Mouse (Mus musculus): ENCODE data around the gene Gm9045. TPM values are rescaled to one million over a fixed set of nuclear protein-coding genes. Genes with fewer than 3 reads are reported as not detected.

Gene Gm9045
- polyA plus RNA-seq (2014; fragmentation: Illumina TruSeq; extraction: RNeasy Lipid Tissue Mini Kit (QIAGEN cat#74804)): not detected

GRCm38 (mm10) chr10:118337731-118338130 is at the start of gene Gm9045:
Gene Gm9045 (minus strand): TSS chr10:118337831.

DNA sequence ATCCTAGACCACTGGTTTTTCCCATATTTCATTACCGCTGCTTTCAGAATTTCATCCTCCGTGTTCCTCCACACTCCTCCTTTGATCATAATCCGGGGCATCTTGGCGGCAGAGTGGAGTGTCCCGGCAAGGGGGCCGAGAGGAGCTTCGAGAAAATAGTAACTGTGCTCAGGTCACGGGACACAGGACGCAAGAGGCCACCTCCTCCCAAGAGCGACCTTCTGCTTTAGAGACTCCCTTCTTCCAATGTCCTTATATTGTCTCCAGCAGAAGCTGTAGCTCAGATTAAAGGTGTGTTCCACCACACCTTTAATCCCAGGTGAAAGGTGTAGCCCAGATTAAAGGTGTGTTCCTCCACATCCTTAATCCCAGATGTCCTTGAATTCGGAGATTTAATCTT is 16.4 kb upstream of the Gm9045 start, which contains the start of gene Gm9049:
Gene Gm9049 (minus strand): TSS at position 101 of the 400 bp plus-strand sequence.

GRCm38 (mm10) chr10:118348579-118348978 is 10.9 kb upstream of the Gm9045 start, which contains the start of gene Gm9048:
Gene Gm9048 (minus strand): TSS chr10:118348679.

GRCm38 (mm10) chr10:118343155-118343554 is 5.5 kb upstream of the Gm9045 start, which contains the start of gene Gm9046:
Gene Gm9046 (minus strand): TSS chr10:118343255.

DNA sequence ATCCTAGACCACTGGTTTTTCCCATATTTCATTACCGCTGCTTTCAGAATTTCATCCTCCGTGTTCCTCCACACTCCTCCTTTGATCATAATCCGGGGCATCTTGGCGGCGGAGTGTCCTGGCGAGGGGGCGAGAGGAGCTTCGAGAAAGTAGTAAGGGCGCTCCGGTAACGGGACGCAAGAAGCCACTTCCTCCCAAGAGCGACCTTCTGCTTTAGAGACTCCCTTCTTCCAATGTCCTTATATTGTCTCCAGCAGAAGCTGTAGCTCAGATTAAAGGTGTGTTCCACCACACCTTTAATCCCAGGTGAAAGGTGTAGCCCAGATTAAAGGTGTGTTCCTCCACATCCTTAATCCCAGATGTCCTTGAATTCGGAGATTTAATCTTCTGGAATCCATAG is 5.3 kb downstream of the Gm9045 start, which contains the start of gene Gm9044:
Gene Gm9044 (minus strand): TSS at position 101 of the 400 bp plus-strand sequence.

GRCm38 (mm10) chr10:118326869-118327268 is 10.8 kb downstream of the Gm9045 start, which contains the start of gene Gm9040:
Gene Gm9040 (minus strand): TSS chr10:118326969.

GRCm38 (mm10) chr10:118294938-118295337 is 42.7 kb downstream of the Gm9045 start, which contains the start of gene Iltifb:
Gene Iltifb (minus strand): TSS chr10:118295038.

Other genes with a start within 250 kb of the Gm9045 start
- gene Mdm1, start 196.0 kb downstream of the Gm9045 start, polyA plus RNA-seq (2014; fragmentation: Illumina TruSeq; extraction: RNeasy Lipid Tissue Mini Kit (QIAGEN cat#74804)): 11.6 TPM
- gene Il22, start 132.9 kb downstream of the Gm9045 start, polyA plus RNA-seq (2014; fragmentation: Illumina TruSeq; extraction: RNeasy Lipid Tissue Mini Kit (QIAGEN cat#74804)): not detected
- gene Gm32717, start 97.1 kb downstream of the Gm9045 start, polyA plus RNA-seq (2014; fragmentation: Illumina TruSeq; extraction: RNeasy Lipid Tissue Mini Kit (QIAGEN cat#74804)): not detected
- gene Gm32802, start 79.1 kb downstream of the Gm9045 start, polyA plus RNA-seq (2014; fragmentation: Illumina TruSeq; extraction: RNeasy Lipid Tissue Mini Kit (QIAGEN cat#74804)): not detected
- gene Iltifb, start 42.8 kb downstream of the Gm9045 start, polyA plus RNA-seq (2014; fragmentation: Illumina TruSeq; extraction: RNeasy Lipid Tissue Mini Kit (QIAGEN cat#74804)): not detected
- not detected for gene Gm9040, start 10.9 kb downstream of the Gm9045 start, polyA plus RNA-seq (2014; fragmentation: Illumina TruSeq; extraction: RNeasy Lipid Tissue Mini Kit (QIAGEN cat#74804))
- gene Gm9044, start 5.4 kb downstream of the Gm9045 start, polyA plus RNA-seq (2014; fragmentation: Illumina TruSeq; extraction: RNeasy Lipid Tissue Mini Kit (QIAGEN cat#74804)): not detected
- gene Gm9046, start 5.4 kb upstream of the Gm9045 start, polyA plus RNA-seq (2014; fragmentation: Illumina TruSeq; extraction: RNeasy Lipid Tissue Mini Kit (QIAGEN cat#74804)): not detected
- not detected for gene Gm9048, start 10.8 kb upstream of the Gm9045 start, polyA plus RNA-seq (2014; fragmentation: Illumina TruSeq; extraction: RNeasy Lipid Tissue Mini Kit (QIAGEN cat#74804))
- not detected for gene Gm9049, start 16.3 kb upstream of the Gm9045 start, polyA plus RNA-seq (2014; fragmentation: Illumina TruSeq; extraction: RNeasy Lipid Tissue Mini Kit (QIAGEN cat#74804))
- not detected for gene Ifng, start 103.2 kb upstream of the Gm9045 start, polyA plus RNA-seq (2014; fragmentation: Illumina TruSeq; extraction: RNeasy Lipid Tissue Mini Kit (QIAGEN cat#74804))